In the genomic region with DNA sequence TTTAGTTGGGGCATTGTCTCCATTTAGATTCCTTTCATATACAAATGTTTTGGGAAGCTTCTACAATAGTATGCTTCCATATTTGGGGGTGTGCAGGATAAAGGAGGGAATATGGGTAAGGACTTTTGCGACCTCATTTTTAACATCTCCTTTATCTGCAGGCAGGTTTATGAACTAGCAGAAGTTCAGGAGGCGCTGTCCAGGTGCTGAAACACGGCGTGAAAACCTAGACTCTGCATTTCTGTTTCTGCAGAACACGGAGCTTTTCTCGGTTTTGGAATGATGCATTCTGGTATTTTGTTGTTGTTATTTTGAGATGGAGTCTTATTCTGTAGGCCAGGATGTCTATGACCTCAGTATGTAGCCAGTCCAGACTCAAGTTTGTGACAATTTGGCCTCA, we compare ENCODE assay signal across 14 mouse cellular contexts. TPM values are rescaled to one million over a fixed set of nuclear protein-coding genes. Genes with fewer than 3 reads are reported as not detected.
A peak's percentile ranks its signal among the peaks of the same experiment; 100 is the strongest.
DNase-seq lines count a peak whose midpoint lies in the region; ATAC-seq and TF ChIP-seq lines count a peak whose summit lies in the region.
"Had no signal": no experiment of that assay in that cellular context is flagged by ENCODE, and none has a peak within 500 bp of the region (broad histone marks: within the 10 kb centered on the region; RNA-seq: fewer than 3 reads in every experiment).

No protein-coding gene starts in this region.

- H3K4me2 ChIP-seq in kidney, postnatal 0 days (ENCODE audit: low read length), result no peak overlapping the region
- no peak overlapping the region for H3K4me2 ChIP-seq in CH12.LX (ENCODE audit: insufficient read depth, low read depth, poor library complexity, severe bottlenecking)
- H3K4me2 ChIP-seq in forebrain, embryonic 14.5 days (ENCODE audit: low read length), result no peak overlapping the region
- H3K4me2 ChIP-seq: lung, embryonic 15.5 days had no signal

- H3K27me3 ChIP-seq in kidney, postnatal 0 days (ENCODE audit: insufficient read depth, low read length), result no peaks in the 10 kb centered on the region
- peaks cover 87% of the 10 kb centered on the region for H3K27me3 ChIP-seq in CH12.LX (replicated peaks)
- no peaks in the 10 kb centered on the region for H3K27me3 ChIP-seq in limb, embryonic 10.5 days (ENCODE audit: low read depth, poor library complexity, severe bottlenecking)
- no peaks in the 10 kb centered on the region for H3K27me3 ChIP-seq in forebrain, embryonic 14.5 days (replicated peaks; ENCODE audit: control insufficient read depth, insufficient read depth, low read length)
- H3K27me3 ChIP-seq: lung, embryonic 15.5 days had no signal

- in situ Hi-C loops in CH12.LX (cut with MboI; ENCODE audit: low pct_ligation_motif_present, low pct_unique_long_range_greater_than_20kb, low sequenced_read_pairs), result no loop called here

- no peaks in the 10 kb centered on the region for H3K79me2 ChIP-seq in CH12.LX (replicated peaks; ENCODE audit: control insufficient read depth, extremely low read depth, insufficient read depth, poor library complexity, severe bottlenecking)

- H3K27ac ChIP-seq in kidney, postnatal 0 days, result no peak overlapping the region
- no peak overlapping the region for H3K27ac ChIP-seq in CH12.LX (ENCODE audit: insufficient read depth, low read depth)
- H3K27ac ChIP-seq in limb, embryonic 10.5 days, result no peak overlapping the region
- no peak overlapping the region for H3K27ac ChIP-seq in forebrain, embryonic 14.5 days (ENCODE audit: low read depth, low read length)
- H3K27ac ChIP-seq: lung, embryonic 15.5 days had no signal

- ATAC-seq in kidney, postnatal 0 days (replicated peaks; ENCODE audit: low FRiP score, low read depth), result no peak
- ATAC-seq in forebrain, embryonic 14.5 days, result no peak
- ATAC-seq: intestine, postnatal 0 days had no signal

- no peak for TF ChIP-seq RAD21 in CH12.LX (IDR thresholded peaks at IDR 0.05; ENCODE audit: low read depth, low read length)

- no peaks in the 10 kb centered on the region for H3K4me1 ChIP-seq in kidney, postnatal 0 days (replicated peaks; ENCODE audit: insufficient read depth, low read length)
- H3K4me1 ChIP-seq in CH12.LX (ENCODE audit: control insufficient read depth in 1 of 2, insufficient read depth in 2 of 2), result no peaks in the 10 kb centered on the region
- no peaks in the 10 kb centered on the region for H3K4me1 ChIP-seq in limb, embryonic 10.5 days
- H3K4me1 ChIP-seq in forebrain, embryonic 14.5 days (ENCODE audit: control insufficient read depth, insufficient read depth, low read length), result no peaks in the 10 kb centered on the region
- H3K4me1 ChIP-seq: lung, embryonic 15.5 days had no signal

- TF ChIP-seq POLR2A in CH12.LX (IDR thresholded peaks at IDR 0.05; ENCODE audit: low read depth, low read length), result no peak

- H3K4me3 ChIP-seq in kidney, postnatal 0 days (replicated peaks; ENCODE audit: low read depth, low read length), result no peak overlapping the region
- no peak overlapping the region for H3K4me3 ChIP-seq in CH12.LX (replicated peaks in 1 of 3; ENCODE audit: low read depth in 2 of 3, low read length in 2 of 3, poor library complexity in 1 of 3)
- H3K4me3 ChIP-seq in limb, embryonic 10.5 days, result no peak overlapping the region
- H3K4me3 ChIP-seq in forebrain, embryonic 14.5 days (ENCODE audit: low read depth, low read length), result no peak overlapping the region
- H3K4me3 ChIP-seq: lung, embryonic 15.5 days had no signal

- no peak for TF ChIP-seq EP300 in CH12.LX (IDR thresholded peaks at IDR 0.05; ENCODE audit: low read length)

- H3K9me3 ChIP-seq in kidney, postnatal 0 days (replicated peaks; ENCODE audit: low read length), result no peaks in the 10 kb centered on the region
- H3K9me3 ChIP-seq in CH12.LX (replicated peaks; ENCODE audit: low read length), result peaks cover 6% of the 10 kb centered on the region
- H3K9me3 ChIP-seq in limb, embryonic 10.5 days (replicated peaks), result no peaks in the 10 kb centered on the region
- no peaks in the 10 kb centered on the region for H3K9me3 ChIP-seq in forebrain, embryonic 14.5 days (replicated peaks; ENCODE audit: control insufficient read depth, low read length)
- H3K9me3 ChIP-seq: lung, embryonic 15.5 days had no signal

- no peaks in the 10 kb centered on the region for H3K36me3 ChIP-seq in kidney, postnatal 0 days (ENCODE audit: insufficient read depth, low read length)
- no peaks in the 10 kb centered on the region for H3K36me3 ChIP-seq in CH12.LX (replicated peaks in 1 of 2; ENCODE audit: control insufficient read depth in 1 of 2, insufficient read depth in 1 of 2, low read length in 1 of 2)
- H3K36me3 ChIP-seq in limb, embryonic 10.5 days, result no peaks in the 10 kb centered on the region
- no peaks in the 10 kb centered on the region for H3K36me3 ChIP-seq in forebrain, embryonic 14.5 days (ENCODE audit: control insufficient read depth, insufficient read depth, low read length)
- H3K36me3 ChIP-seq: lung, embryonic 15.5 days had no signal

- no peak for TF ChIP-seq CTCF in kidney, postnatal 0 days (IDR thresholded peaks at IDR 0.05; ENCODE audit: low read depth)
- no peak for TF ChIP-seq CTCF in CH12.LX (conservative IDR thresholded peaks at IDR 0.05 in 1 of 2, IDR thresholded peaks at IDR 0.05 in 1 of 2; ENCODE audit: low read depth in 2 of 2, low read length in 2 of 2)

- WGBS in kidney, postnatal 0 days, result 20% methylated on average over 6 of the region's 6 CpGs
- WGBS in limb, embryonic 10.5 days, result 33% methylated on average over 6 of the region's 6 CpGs
- WGBS in forebrain, embryonic 14.5 days, result 34% methylated on average over 6 of the region's 6 CpGs

- peak; percentile 68 for DNase-seq in kidney, postnatal 0 days (ENCODE audit: low spot score)
- DNase-seq in kidney, adult 11 months, result no peak
- DNase-seq in CH12.LX (ENCODE audit: extremely low read depth), result peak; percentile 20
- peak; percentile 44 to 58 for DNase-seq in adrenal gland, postnatal 36 days
- peak; percentile 73 for DNase-seq in limb, embryonic 10.5 days (ENCODE audit: low spot score)
- DNase-seq in spleen, adult 18-20 months, result no peak
- DNase-seq in cerebellum, adult 9-11 months, result no peak
- no peak for DNase-seq in forebrain, embryonic 14.5 days (ENCODE audit: low spot score)
- DNase-seq: cerebellum, postnatal 36 days had no signal

- dilution Hi-C loops in CH12.LX (cut with MboI; ENCODE audit: extremely low pct_ligation_motif_present, extremely low pct_unique_long_range_greater_than_20kb, low sequenced_read_pairs), result no loop called here

- H3K9ac ChIP-seq in kidney, postnatal 0 days (ENCODE audit: low read depth, low read length), result no peak overlapping the region
- H3K9ac ChIP-seq in CH12.LX (ENCODE audit: insufficient read depth, low read depth), result no peak overlapping the region
- H3K9ac ChIP-seq in forebrain, embryonic 14.5 days (ENCODE audit: low read length), result no peak overlapping the region
- H3K9ac ChIP-seq: lung, embryonic 15.5 days had no signal

TF ChIP-seq in CH12.LX, 34 proteins besides CTCF, POLR2A, EP300 and RAD21:
- TF ChIP-seq SIN3A (IDR thresholded peaks at IDR 0.05; ENCODE audit: low read length) (peak; percentile 64; the same call in 1 of the 2 replicates), TBP (conservative IDR thresholded peaks at IDR 0.05; ENCODE audit: low read depth, low read length) (no peak), BHLHE40 (IDR thresholded peaks at IDR 0.05; ENCODE audit: low read depth, low read length) (no peak)

RNA-seq across cellular contexts. Expression of a gene that starts 8.5 kb away (rescaled TPM):
- polyA plus RNA-seq in kidney, postnatal 0 days (2015; fragmentation: Nextera tagmentation; extraction: Ambion mirVana), result not detected in 2 replicates
- total RNA-seq in CH12.LX (2012; rRNA removed) (not detected in 2 replicates), CH12.LX (2014; rRNA removed) (not detected in 2 replicates)
- not detected in 2 replicates for polyA plus RNA-seq in CH12.LX (2012; ENCODE audit: insufficient read length, low read depth)
- total RNA-seq in adrenal gland, postnatal 36 days (2021), result not detected
- not detected in 2 replicates for polyA plus RNA-seq in limb, embryonic 10.5 days (2016; fragmentation: Nextera tagmentation; extraction: Ambion mirVana)
- not detected in 2 replicates for polyA plus RNA-seq in forebrain, embryonic 14.5 days (2014; fragmentation: Nextera tagmentation; extraction: Ambion mirVana)
- polyA plus RNA-seq: gonadal fat pad, adult 2 months; intestine, postnatal 0 days; lung, embryonic 15.5 days; stomach, embryonic 16.5 days had no signal

RNA-seq across cellular contexts. Expression of a gene that starts 8.6 kb away (rescaled TPM):
- polyA plus RNA-seq in kidney, postnatal 0 days (2015; fragmentation: Nextera tagmentation; extraction: Ambion mirVana), result not detected in 2 replicates
- total RNA-seq in CH12.LX (2012; rRNA removed) (not detected in 2 replicates), CH12.LX (2014; rRNA removed) (not detected in 2 replicates)
- polyA plus RNA-seq in CH12.LX (2012; ENCODE audit: insufficient read length, low read depth), result not detected in 2 replicates
- not detected for total RNA-seq in adrenal gland, postnatal 36 days (2021)
- not detected in 2 replicates for polyA plus RNA-seq in limb, embryonic 10.5 days (2016; fragmentation: Nextera tagmentation; extraction: Ambion mirVana)
- not detected in 2 replicates for polyA plus RNA-seq in forebrain, embryonic 14.5 days (2014; fragmentation: Nextera tagmentation; extraction: Ambion mirVana)
- polyA plus RNA-seq: gonadal fat pad, adult 2 months; intestine, postnatal 0 days; lung, embryonic 15.5 days; neural tube, embryonic 14.5 days; stomach, embryonic 16.5 days had no signal

RNA-seq across cellular contexts. Expression of a gene that starts 43.2 kb away (rescaled TPM):
- 0.09 and 0.10 TPM in 2 replicates for polyA plus RNA-seq in kidney, postnatal 0 days (2015; fragmentation: Nextera tagmentation; extraction: Ambion mirVana)
- total RNA-seq in CH12.LX (2012; rRNA removed) (0.04 TPM in 1 of 2 replicates, not detected in the other), CH12.LX (2014; rRNA removed) (not detected in 2 replicates)
- polyA plus RNA-seq in CH12.LX (2012; ENCODE audit: insufficient read length, low read depth), result not detected in 2 replicates
- 1 to 10 TPM in 1 of 2 experiments, under 1 TPM in 1; 0.63 to 1.1 TPM for total RNA-seq in adrenal gland, postnatal 36 days (2021)
- polyA plus RNA-seq in limb, embryonic 10.5 days (2016; fragmentation: Nextera tagmentation; extraction: Ambion mirVana), result not detected in 2 replicates
- polyA plus RNA-seq in forebrain, embryonic 14.5 days (2014; fragmentation: Nextera tagmentation; extraction: Ambion mirVana), result 0.06 and 0.12 TPM in 2 replicates

RNA-seq across cellular contexts. Expression of a gene that starts 58.0 kb away (rescaled TPM):
- 19.9 and 20.1 TPM in 2 replicates for polyA plus RNA-seq in kidney, postnatal 0 days (2015; fragmentation: Nextera tagmentation; extraction: Ambion mirVana)
- total RNA-seq in CH12.LX (2012; rRNA removed), result 30.6 and 49.9 TPM in 2 replicates
- 8.9 and 9.8 TPM in 2 replicates for total RNA-seq in CH12.LX (2014; rRNA removed)
- polyA plus RNA-seq in CH12.LX (2012; ENCODE audit: insufficient read length, low read depth), result 31.5 and 36.8 TPM in 2 replicates
- 10 to 100 TPM; 17.5 to 24.9 TPM for total RNA-seq in adrenal gland, postnatal 36 days (2021)
- polyA plus RNA-seq in limb, embryonic 10.5 days (2016; fragmentation: Nextera tagmentation; extraction: Ambion mirVana), result 45.2 and 46.1 TPM in 2 replicates
- 11.4 and 13.1 TPM in 2 replicates for polyA plus RNA-seq in forebrain, embryonic 14.5 days (2014; fragmentation: Nextera tagmentation; extraction: Ambion mirVana)

Comparison
In these comparisons a context has a peak if more than half of its experiments do, and no peak if none do; other contexts are left out.
1. DNase-seq: peak in kidney, postnatal 0 days (single experiment), CH12.LX (single experiment), adrenal gland, postnatal 36 days (2 of 2) and limb, embryonic 10.5 days (single experiment); none in kidney, adult 11 months (single experiment), spleen, adult 18-20 months (0 of 2), cerebellum, adult 9-11 months (single experiment) and forebrain, embryonic 14.5 days (single experiment).